Mouse (Mus musculus): ENCODE results near the gene Asgr2. TPM values are rescaled to one million over a fixed set of nuclear protein-coding genes. Genes with fewer than 3 reads are reported as not detected.
"Not testable (repeated sequence)": the region's sequence is repeated elsewhere in the genome, so short reads cannot be mapped to it uniquely, and the experiment has no call there.

Gene Asgr2
- polyA plus RNA-seq, 1 experiment from 2014 or later: not detected

DNA sequence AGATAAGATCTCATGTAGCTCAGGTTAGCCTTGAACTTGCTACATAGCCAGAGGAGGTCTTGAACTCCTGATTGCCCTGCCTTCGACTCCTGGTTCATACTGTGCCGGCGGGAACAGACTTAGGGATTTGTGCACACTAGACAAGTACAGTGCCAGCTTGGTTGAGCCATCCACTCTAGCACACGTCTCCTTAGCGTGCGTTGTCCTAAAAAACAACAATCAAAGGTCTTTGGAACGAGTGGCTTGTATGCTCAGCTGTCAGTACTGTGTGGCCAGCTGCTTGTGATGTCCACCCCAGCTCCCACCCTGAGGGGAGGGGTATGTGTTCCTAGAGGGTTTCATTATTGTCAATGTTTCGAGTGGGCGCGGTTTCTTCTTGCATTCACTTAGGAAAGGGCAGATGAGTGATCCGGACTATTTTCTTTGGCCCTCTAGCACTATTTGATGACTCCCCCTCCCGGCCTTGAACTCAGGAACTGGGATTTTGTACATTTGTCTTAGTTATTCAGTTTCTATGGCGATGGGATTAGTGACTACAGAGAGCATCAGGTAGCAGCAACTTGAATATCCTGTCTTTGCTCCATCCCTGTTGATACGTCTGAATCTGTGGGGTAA is 11.4 kb downstream of the Asgr2 start:
- no peak overlapping the region for H3K4me2 ChIP-seq (replicated peaks)
- H3K27me3 ChIP-seq: no peaks in the 10 kb centered on the region
- H3K27ac ChIP-seq: no peak overlapping the region
- no peak for ATAC-seq (ENCODE audit: low FRiP score)
- 79% methylated on average over 14 of the region's 14 CpGs for WGBS
- H3K4me1 ChIP-seq: no peaks in the 10 kb centered on the region
- no peak overlapping the region for H3K9ac ChIP-seq
- H3K9me3 ChIP-seq (replicated peaks): no peaks in the 10 kb centered on the region
- H3K4me3 ChIP-seq: no peak overlapping the region
- H3K36me3 ChIP-seq: no peaks in the 10 kb centered on the region

DNA sequence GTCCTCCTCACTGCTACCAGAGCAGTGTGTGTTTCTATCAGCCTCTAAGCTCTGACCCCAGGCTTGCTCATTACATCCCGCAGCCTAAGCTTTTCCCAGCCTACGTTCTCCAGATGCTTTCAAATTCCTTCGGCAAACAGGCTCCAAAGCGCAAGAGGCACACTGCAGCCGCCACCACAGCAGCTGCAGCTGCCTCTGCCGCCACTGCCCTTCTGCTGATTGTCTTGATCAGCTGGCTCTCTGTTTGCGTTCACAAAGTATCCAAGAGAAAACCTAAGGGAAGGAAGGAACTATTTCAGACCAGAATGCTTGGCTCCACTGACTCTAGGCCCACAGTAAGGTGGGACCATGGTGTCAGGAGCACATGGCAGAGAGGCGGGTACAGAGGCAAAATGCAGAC is 14.6 kb downstream of the Asgr2 start:
- 73% methylated on average over 8 of the region's 8 CpGs for WGBS
- Histone ChIP-seq H3K9me3 (replicated peaks) (no peaks in the 10 kb centered on the region), H3K4me3 (no peak overlapping the region), H3K4me2 (replicated peaks) (no peak overlapping the region), H3K4me1 (no peaks in the 10 kb centered on the region), H3K27ac (no peak overlapping the region), H3K9ac (no peak overlapping the region), H3K36me3 (no peaks in the 10 kb centered on the region), H3K27me3 (no peaks in the 10 kb centered on the region)
- ATAC-seq (ENCODE audit: low FRiP score): no peak

DNA sequence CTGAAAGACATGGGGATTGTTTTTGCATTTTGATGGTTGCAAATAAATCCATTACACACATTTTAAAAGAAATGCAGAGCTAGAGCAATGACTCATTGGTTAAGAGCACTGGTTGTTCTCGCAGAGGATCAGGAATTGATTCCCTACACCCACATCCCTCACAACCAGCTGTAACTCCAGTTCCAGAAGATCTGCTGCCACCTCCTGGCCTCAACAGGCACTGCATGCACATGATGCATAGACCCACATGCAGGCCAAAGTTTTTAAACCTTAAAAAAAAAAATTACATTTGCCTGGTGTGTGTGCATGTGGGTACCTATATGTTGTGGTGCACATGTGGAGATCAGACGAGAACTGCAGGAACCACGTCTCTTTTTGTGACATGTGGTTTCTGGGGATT is 17.7 kb downstream of the Asgr2 start:
- no peak overlapping the region for H3K9ac ChIP-seq
- 67% methylated on average over 3 of the region's 3 CpGs for WGBS
- H3K36me3 ChIP-seq: no peaks in the 10 kb centered on the region
- no peaks in the 10 kb centered on the region for H3K9me3 ChIP-seq (replicated peaks)
- H3K27me3 ChIP-seq: no peaks in the 10 kb centered on the region
- H3K4me3 ChIP-seq: no peak overlapping the region
- ATAC-seq (ENCODE audit: low FRiP score): no peak
- no peak overlapping the region for H3K27ac ChIP-seq
- no peak overlapping the region for H3K4me2 ChIP-seq (replicated peaks)
- no peaks in the 10 kb centered on the region for H3K4me1 ChIP-seq

DNA sequence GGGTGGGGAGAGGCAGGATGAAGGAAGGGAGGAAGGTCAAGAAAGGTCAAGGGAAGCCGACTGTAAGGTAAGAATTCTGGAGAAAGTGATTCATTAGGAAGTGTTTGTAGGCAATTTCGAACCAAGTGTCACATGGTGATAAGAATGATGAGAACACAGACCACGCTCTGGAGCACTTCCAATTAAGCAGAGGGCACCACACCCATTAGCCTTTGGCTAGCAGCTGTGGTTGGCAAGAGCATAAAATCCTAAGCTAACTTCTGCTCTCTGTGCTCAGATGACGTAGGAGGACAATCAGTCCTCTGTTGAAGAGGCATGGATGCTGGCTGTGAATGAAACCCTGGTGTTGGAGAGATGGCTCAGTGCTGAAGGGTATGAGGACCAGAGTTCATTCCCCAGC is 22.1 kb downstream of the Asgr2 start:
- no peak for ATAC-seq (ENCODE audit: low FRiP score)
- peaks cover under 1% of the 10 kb centered on the region; the same call in 1 of the 2 replicates for H3K9me3 ChIP-seq (replicated peaks)
- H3K4me1 ChIP-seq: no peaks in the 10 kb centered on the region
- H3K27me3 ChIP-seq: no peaks in the 10 kb centered on the region
- 62% methylated on average over 4 of the region's 4 CpGs for WGBS
- no peak overlapping the region for H3K27ac ChIP-seq
- no peaks in the 10 kb centered on the region for H3K36me3 ChIP-seq
- no peak overlapping the region for H3K4me2 ChIP-seq (replicated peaks)
- no peak overlapping the region for H3K4me3 ChIP-seq
- no peak overlapping the region for H3K9ac ChIP-seq

DNA sequence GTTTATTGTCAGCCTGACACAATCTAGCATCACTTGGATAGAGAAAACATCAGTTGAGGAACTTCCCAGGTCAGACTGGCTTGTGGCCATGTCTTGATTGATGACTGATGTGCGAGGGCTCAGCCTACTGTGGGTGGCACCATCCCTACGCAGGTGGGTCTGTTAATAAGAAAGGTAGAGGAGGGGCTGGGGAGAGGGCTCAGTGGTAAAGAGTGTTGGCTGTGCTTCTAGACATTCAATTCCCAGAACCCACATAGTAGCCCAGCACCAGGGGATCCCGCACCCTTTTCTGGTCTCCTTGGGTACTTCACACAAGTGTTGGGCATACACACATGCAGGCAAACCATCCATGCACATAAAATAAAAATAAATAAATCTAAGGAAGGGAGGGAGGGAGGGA is 23.5 kb downstream of the Asgr2 start:
- no peak for ATAC-seq (ENCODE audit: low FRiP score)
- Histone ChIP-seq H3K27ac (no peak overlapping the region), H3K36me3 (no peaks in the 10 kb centered on the region), H3K9me3 (replicated peaks) (peaks cover 9% of the 10 kb centered on the region), H3K27me3 (no peaks in the 10 kb centered on the region), H3K4me1 (no peaks in the 10 kb centered on the region), H3K9ac (no peak overlapping the region), H3K4me3 (no peak overlapping the region), H3K4me2 (replicated peaks) (no peak overlapping the region)
- WGBS: 93% methylated on average over 3 of the region's 3 CpGs

DNA sequence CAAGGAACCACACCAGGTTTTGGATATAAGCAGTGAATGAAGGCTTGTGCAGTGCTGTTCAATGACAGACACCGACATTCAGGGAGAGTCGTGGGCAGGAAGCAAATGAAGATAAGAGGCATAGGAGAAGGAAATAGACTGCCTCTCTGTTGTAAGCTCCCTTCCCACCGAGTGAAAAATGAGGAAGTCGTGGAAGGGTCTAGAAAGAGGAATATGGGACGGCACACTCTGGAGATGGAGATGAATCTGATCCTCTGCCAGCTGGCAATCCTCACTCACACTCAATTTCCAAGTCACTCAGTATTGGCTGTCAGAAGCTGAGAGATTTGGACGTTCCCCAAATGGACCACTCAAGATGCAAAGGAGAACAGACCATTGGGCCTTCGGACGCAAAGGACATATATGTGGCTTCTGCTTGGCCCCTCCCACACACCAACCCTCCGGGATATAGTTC is 37.5 kb downstream of the Asgr2 start, which contains the start of gene Mgl2:
Gene Mgl2 (plus strand): TSS at position 404 of the 454 bp plus-strand sequence.
- no peaks in the 10 kb centered on the region for H3K27me3 ChIP-seq
- no peaks in the 10 kb centered on the region for H3K36me3 ChIP-seq
- H3K4me1 ChIP-seq: no peaks in the 10 kb centered on the region
- H3K4me3 ChIP-seq: no peak within 1 kb of the TSS
- ATAC-seq (ENCODE audit: low FRiP score): no peak
- H3K9ac ChIP-seq: no peak within 1 kb of the TSS
- WGBS: 87% methylated on average over 9 of the region's 9 CpGs
- no peaks in the 10 kb centered on the region for H3K9me3 ChIP-seq (replicated peaks)
- H3K4me2 ChIP-seq (replicated peaks): no peak within 1 kb of the TSS
- no peak within 1 kb of the TSS for H3K27ac ChIP-seq

DNA sequence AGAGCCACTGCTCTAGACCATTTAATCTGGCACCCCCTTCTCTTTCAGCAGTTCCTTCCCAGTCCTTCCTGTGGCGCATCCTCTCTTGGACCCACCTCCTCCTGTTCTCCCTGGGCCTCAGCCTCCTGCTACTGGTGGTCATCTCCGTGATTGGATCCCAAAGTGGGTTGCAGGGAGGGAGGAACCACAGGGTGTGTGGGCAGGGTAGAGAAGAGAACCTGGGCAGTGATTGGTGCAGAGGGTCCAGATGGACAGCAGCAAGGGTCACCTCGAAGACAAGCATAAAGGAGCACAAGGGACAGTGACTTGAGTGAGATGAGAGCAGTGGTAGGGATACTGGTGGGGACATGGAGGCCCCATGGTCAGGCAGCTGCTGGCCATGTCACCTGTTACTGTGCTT is 42.6 kb downstream of the Asgr2 start:
- not testable (repeated sequence) for H3K27me3 ChIP-seq; ATAC-seq (ENCODE audit: low FRiP score); H3K4me1 ChIP-seq; H3K27ac ChIP-seq; H3K36me3 ChIP-seq; H3K4me2 ChIP-seq (replicated peaks); H3K4me3 ChIP-seq; H3K9me3 ChIP-seq (replicated peaks); H3K9ac ChIP-seq
- WGBS: 61% methylated on average over 3 of the region's 3 CpGs

DNA sequence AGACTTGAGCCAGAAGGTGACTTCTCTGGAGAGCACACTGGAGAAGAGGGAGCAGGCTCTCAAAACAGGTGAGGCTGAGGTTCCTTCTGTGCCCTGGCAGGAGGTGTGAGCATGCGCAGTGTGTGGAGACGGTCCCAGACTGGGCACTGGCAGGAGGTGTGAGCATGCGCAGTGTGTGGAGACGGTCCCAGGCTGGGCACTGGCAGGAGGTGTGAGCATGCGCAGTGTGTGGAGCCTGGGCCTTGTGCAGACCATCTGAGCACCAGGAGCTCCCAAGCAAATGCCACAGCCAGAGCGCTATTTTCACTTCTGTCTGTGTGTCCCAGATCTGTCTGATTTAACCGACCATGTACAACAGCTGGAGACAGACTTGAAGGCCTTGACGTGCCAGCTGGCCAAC is 43.5 kb downstream of the Asgr2 start:
- not testable (repeated sequence) for ATAC-seq (ENCODE audit: low FRiP score); H3K27me3 ChIP-seq; H3K4me2 ChIP-seq (replicated peaks); H3K36me3 ChIP-seq; H3K9ac ChIP-seq; H3K4me1 ChIP-seq; H3K27ac ChIP-seq; H3K4me3 ChIP-seq; H3K9me3 ChIP-seq (replicated peaks)
- WGBS: 90% methylated on average over 8 of the region's 8 CpGs

DNA sequence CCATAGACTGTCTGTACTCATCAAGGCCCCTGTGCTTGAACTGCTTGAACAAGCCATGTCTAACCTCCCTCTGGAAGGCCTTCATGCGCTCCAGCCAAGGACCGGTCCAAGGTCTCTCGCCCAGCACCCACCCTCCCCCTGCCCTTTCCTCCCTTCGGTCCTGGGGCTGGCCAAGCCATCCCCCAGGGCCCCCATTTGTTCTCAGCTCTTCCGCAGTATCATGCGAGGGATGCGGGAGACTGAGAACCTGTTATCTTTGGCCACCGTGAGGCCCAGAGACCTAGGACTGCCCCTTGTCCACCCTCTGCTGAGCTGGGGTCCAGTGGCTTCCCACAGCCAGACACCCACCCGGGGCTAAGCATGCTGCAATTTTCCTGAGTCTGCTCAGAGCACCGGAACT is 46.7 kb downstream of the Asgr2 start:
- no peak for ATAC-seq (ENCODE audit: low FRiP score)
- Histone ChIP-seq H3K4me2 (replicated peaks) (no peak overlapping the region), H3K9ac (no peak overlapping the region), H3K9me3 (replicated peaks) (no peaks in the 10 kb centered on the region), H3K4me3 (no peak overlapping the region), H3K36me3 (no peaks in the 10 kb centered on the region), H3K27me3 (no peaks in the 10 kb centered on the region), H3K27ac (no peak overlapping the region), H3K4me1 (no peaks in the 10 kb centered on the region)
- 82% methylated on average over 10 of the region's 10 CpGs for WGBS

DNA sequence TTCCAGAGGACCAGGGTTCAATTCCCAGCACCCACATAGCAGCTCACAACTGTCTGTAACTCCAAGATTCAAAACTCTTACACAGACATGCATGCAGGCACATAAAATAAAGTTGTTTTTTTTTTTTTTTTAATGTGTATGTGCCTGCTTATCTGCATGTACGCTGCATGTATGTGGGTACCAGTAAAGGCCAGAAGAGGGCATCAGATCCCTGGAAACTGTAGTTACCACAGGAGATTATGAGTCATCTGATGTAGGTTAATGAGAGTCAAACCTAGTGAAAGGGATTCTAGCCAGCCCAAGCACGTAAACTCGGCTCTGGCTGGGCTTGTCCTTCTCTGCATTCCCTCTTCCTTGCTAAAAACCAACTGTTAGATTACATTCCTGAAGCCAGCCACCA is 58.6 kb downstream of the Asgr2 start:
- no peaks in the 10 kb centered on the region for H3K27me3 ChIP-seq
- 70% methylated on average over 3 of the region's 3 CpGs for WGBS
- no peak for ATAC-seq (ENCODE audit: low FRiP score)

More for the DNA sequence above, 58.6 kb downstream of the Asgr2 start:
- H3K9ac ChIP-seq: no peak overlapping the region
- no peak overlapping the region for H3K4me2 ChIP-seq (replicated peaks)
- no peak overlapping the region for H3K4me3 ChIP-seq
- no peaks in the 10 kb centered on the region for H3K36me3 ChIP-seq
- no peak overlapping the region for H3K27ac ChIP-seq
- no peaks in the 10 kb centered on the region for H3K9me3 ChIP-seq (replicated peaks)
- H3K4me1 ChIP-seq: no peaks in the 10 kb centered on the region

Other genes with a start within 250 kb of the Asgr2 start
- gene Plscr3, start 246.3 kb upstream of the Asgr2 start, polyA plus RNA-seq (2016; fragmentation: Nextera tagmentation; extraction: Ambion mirVana): 74.9 and 87.3 TPM in 2 replicates
- gene Tnk1, start 233.9 kb upstream of the Asgr2 start, polyA plus RNA-seq (2016; fragmentation: Nextera tagmentation; extraction: Ambion mirVana): 0.57 and 1.4 TPM in 2 replicates
- not detected in 2 replicates for gene Tmem95, start 214.6 kb upstream of the Asgr2 start, polyA plus RNA-seq (2016; fragmentation: Nextera tagmentation; extraction: Ambion mirVana)
- gene Kctd11, start 211.2 kb upstream of the Asgr2 start, polyA plus RNA-seq (2016; fragmentation: Nextera tagmentation; extraction: Ambion mirVana): 2.9 and 3.2 TPM in 2 replicates
- 0.86 and 0.92 TPM in 2 replicates for gene Acap1, start 197.1 kb upstream of the Asgr2 start, polyA plus RNA-seq (2016; fragmentation: Nextera tagmentation; extraction: Ambion mirVana)
- 17.8 TPM in 2 replicates for gene 2810408A11Rik, start 191.7 kb upstream of the Asgr2 start, polyA plus RNA-seq (2016; fragmentation: Nextera tagmentation; extraction: Ambion mirVana)
- 15.0 and 15.2 TPM in 2 replicates for gene Neurl4, start 191.6 kb upstream of the Asgr2 start, polyA plus RNA-seq (2016; fragmentation: Nextera tagmentation; extraction: Ambion mirVana)
- 84.7 and 90.1 TPM in 2 replicates for gene Gps2, start 178.8 kb upstream of the Asgr2 start, polyA plus RNA-seq (2016; fragmentation: Nextera tagmentation; extraction: Ambion mirVana)
- 1,354 and 1,360 TPM in 2 replicates for gene Eif5a, start 170.7 kb upstream of the Asgr2 start, polyA plus RNA-seq (2016; fragmentation: Nextera tagmentation; extraction: Ambion mirVana)
- gene Ybx2, start 156.8 kb upstream of the Asgr2 start, polyA plus RNA-seq (2016; fragmentation: Nextera tagmentation; extraction: Ambion mirVana): 5.5 and 9.0 TPM in 2 replicates
- gene Slc2a4, start 144.5 kb upstream of the Asgr2 start, polyA plus RNA-seq (2016; fragmentation: Nextera tagmentation; extraction: Ambion mirVana): 9.6 and 12.9 TPM in 2 replicates
- 9.5 and 21.8 TPM in 2 replicates for gene Cldn7, start 127.9 kb upstream of the Asgr2 start, polyA plus RNA-seq (2016; fragmentation: Nextera tagmentation; extraction: Ambion mirVana)
- 22.4 and 26.1 TPM in 2 replicates for gene Ctdnep1, start 111.5 kb upstream of the Asgr2 start, polyA plus RNA-seq (2016; fragmentation: Nextera tagmentation; extraction: Ambion mirVana)
- 123 and 127 TPM in 2 replicates for gene Elp5, start 110.1 kb upstream of the Asgr2 start, polyA plus RNA-seq (2016; fragmentation: Nextera tagmentation; extraction: Ambion mirVana)
- 598 and 607 TPM in 2 replicates for gene Gabarap, start 101.5 kb upstream of the Asgr2 start, polyA plus RNA-seq (2016; fragmentation: Nextera tagmentation; extraction: Ambion mirVana)
- 87.8 and 96.2 TPM in 2 replicates for gene Phf23, start 96.9 kb upstream of the Asgr2 start, polyA plus RNA-seq (2016; fragmentation: Nextera tagmentation; extraction: Ambion mirVana)
- gene Dvl2, start 92.0 kb upstream of the Asgr2 start, polyA plus RNA-seq (2016; fragmentation: Nextera tagmentation; extraction: Ambion mirVana): 45.9 and 46.4 TPM in 2 replicates
- gene Acadvl, start 77.2 kb upstream of the Asgr2 start, polyA plus RNA-seq (2016; fragmentation: Nextera tagmentation; extraction: Ambion mirVana): 59.8 and 61.9 TPM in 2 replicates
- gene Dlg4, start 75.7 kb upstream of the Asgr2 start, polyA plus RNA-seq (2016; fragmentation: Nextera tagmentation; extraction: Ambion mirVana): 23.0 and 28.5 TPM in 2 replicates
- 0.56 and 0.89 TPM in 2 replicates for gene Asgr1, start 38.6 kb upstream of the Asgr2 start, polyA plus RNA-seq (2016; fragmentation: Nextera tagmentation; extraction: Ambion mirVana)
- 0.50 and 0.77 TPM in 2 replicates for gene Mgl2, start 37.7 kb downstream of the Asgr2 start, polyA plus RNA-seq (2016; fragmentation: Nextera tagmentation; extraction: Ambion mirVana)
- 0.71 and 2.6 TPM in 2 replicates for gene Clec10a, start 63.6 kb downstream of the Asgr2 start, polyA plus RNA-seq (2016; fragmentation: Nextera tagmentation; extraction: Ambion mirVana)
- gene Slc16a11, start 120.1 kb downstream of the Asgr2 start, polyA plus RNA-seq (2016; fragmentation: Nextera tagmentation; extraction: Ambion mirVana): 2.4 and 2.6 TPM in 2 replicates
- 16.4 and 20.8 TPM in 2 replicates for gene Slc16a13, start 128.4 kb downstream of the Asgr2 start, polyA plus RNA-seq (2016; fragmentation: Nextera tagmentation; extraction: Ambion mirVana)
- gene Bcl6b, start 137.2 kb downstream of the Asgr2 start, polyA plus RNA-seq (2016; fragmentation: Nextera tagmentation; extraction: Ambion mirVana): 5.4 and 8.3 TPM in 2 replicates
- 197 and 210 TPM in 2 replicates for gene 0610010K14Rik, start 145.3 kb downstream of the Asgr2 start, polyA plus RNA-seq (2016; fragmentation: Nextera tagmentation; extraction: Ambion mirVana)
- 11.3 and 14.6 TPM in 2 replicates for gene Gm21988, start 147.2 kb downstream of the Asgr2 start, polyA plus RNA-seq (2016; fragmentation: Nextera tagmentation; extraction: Ambion mirVana)
- gene Rnasek, start 147.2 kb downstream of the Asgr2 start, polyA plus RNA-seq (2016; fragmentation: Nextera tagmentation; extraction: Ambion mirVana): 195 and 200 TPM in 2 replicates
- gene Alox12, start 162.7 kb downstream of the Asgr2 start, polyA plus RNA-seq (2016; fragmentation: Nextera tagmentation; extraction: Ambion mirVana): 2.2 and 3.3 TPM in 2 replicates
- not detected in 2 replicates for gene Alox12e, start 230.0 kb downstream of the Asgr2 start, polyA plus RNA-seq (2016; fragmentation: Nextera tagmentation; extraction: Ambion mirVana)